Mouse (Mus musculus): Measurements from ENCODE around the gene Eno4. TPM values are rescaled to one million over a fixed set of nuclear protein-coding genes. Genes with fewer than 3 reads are reported as not detected.

Eno4 gene
- polyA plus RNA-seq, 1 experiment, result 0.37 TPM

DNA sequence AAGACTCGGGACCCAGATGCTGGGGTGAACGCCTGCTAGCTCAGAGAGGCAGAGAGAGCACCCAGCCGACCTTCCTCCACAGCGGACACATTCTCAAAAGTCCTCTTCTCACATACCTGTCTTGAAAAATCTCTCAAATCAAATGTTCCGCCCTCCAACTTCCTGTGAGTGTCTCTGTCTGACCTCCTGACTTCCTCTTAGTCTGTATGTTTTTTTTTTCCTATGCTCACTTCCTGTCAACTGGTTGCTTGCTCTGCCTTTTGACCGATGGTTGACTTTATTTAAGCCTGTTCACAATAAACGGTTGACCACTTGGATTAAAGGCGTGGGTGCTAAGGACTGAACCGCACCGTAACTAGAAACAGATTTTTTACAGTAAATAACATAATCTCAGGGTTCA, 35.2 kb upstream of the Eno4 start:
- Histone ChIP-seq H3K36me3 (ENCODE audit: control insufficient read depth, insufficient read depth) (no peaks in the 10 kb centered on the region), H3K27me3 (ENCODE audit: control insufficient read depth, insufficient read depth, insufficient read length) (peaks cover 11% of the 10 kb centered on the region), H3K79me2 (ENCODE audit: control insufficient read depth, insufficient read depth) (no peaks in the 10 kb centered on the region), H3ac (ENCODE audit: control insufficient read depth, insufficient read length, low read depth) (no peak overlapping the region), H3K4me3 (ENCODE audit: insufficient read depth, poor library complexity, severe bottlenecking) (no peak overlapping the region), H3K79me3 (ENCODE audit: low read depth) (no peaks in the 10 kb centered on the region)
- TF ChIP-seq MYOD1 (IDR thresholded peaks at IDR 0.05; ENCODE audit: control insufficient read depth, insufficient read length, low read depth) (no peak), CTCF (IDR thresholded peaks at IDR 0.05; ENCODE audit: control insufficient read depth, insufficient read depth, insufficient read length) (no peak), CEBPB (IDR thresholded peaks at IDR 0.05; ENCODE audit: low read depth) (no peak), USF1 (IDR thresholded peaks at IDR 0.05; ENCODE audit: low read depth) (no peak)

DNA sequence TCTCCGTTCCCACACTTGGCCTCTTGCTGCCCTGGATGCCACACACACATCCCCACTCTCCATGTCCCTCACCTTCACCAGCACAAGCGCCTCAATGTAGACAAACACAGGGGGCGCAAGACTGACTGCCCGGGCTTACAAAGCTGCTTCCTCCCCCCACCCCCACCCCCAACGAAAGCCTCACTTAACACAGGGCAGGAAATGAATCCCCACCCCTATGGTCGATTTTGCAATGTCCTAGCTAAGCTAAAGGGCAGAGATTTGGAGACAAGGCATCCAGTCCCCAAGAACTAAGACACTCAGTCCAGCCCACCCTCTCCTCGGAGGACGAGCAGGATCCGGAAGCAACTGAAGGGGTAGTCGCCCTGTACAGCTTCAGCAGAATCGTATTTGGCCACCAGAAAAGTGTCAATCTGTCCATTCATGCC, 32.3 kb upstream of the Eno4 start:
- H3K36me3 ChIP-seq (ENCODE audit: control insufficient read depth, insufficient read depth), result no peaks in the 10 kb centered on the region
- H3K79me3 ChIP-seq (ENCODE audit: low read depth), result no peaks in the 10 kb centered on the region
- H3K4me3 ChIP-seq (ENCODE audit: insufficient read depth, poor library complexity, severe bottlenecking), result no peak overlapping the region
- H3K79me2 ChIP-seq (ENCODE audit: control insufficient read depth, insufficient read depth), result no peaks in the 10 kb centered on the region
- TF ChIP-seq USF1 (IDR thresholded peaks at IDR 0.05; ENCODE audit: low read depth) (no peak), MAX (IDR thresholded peaks at IDR 0.05) (no peak), FOSL1 (IDR thresholded peaks at IDR 0.05; ENCODE audit: insufficient read depth, low read length, poor library complexity, severe bottlenecking) (no peak), CEBPB (IDR thresholded peaks at IDR 0.05; ENCODE audit: low read depth) (no peak), CTCF (IDR thresholded peaks at IDR 0.05; ENCODE audit: control insufficient read depth, insufficient read depth, insufficient read length) (no peak), MYOG (IDR thresholded peaks at IDR 0.05; ENCODE audit: control insufficient read depth, extremely low read depth, insufficient read length) (no peak), MYOD1 (IDR thresholded peaks at IDR 0.05; ENCODE audit: control insufficient read depth, insufficient read length, low read depth) (no peak)
- peaks cover 13% of the 10 kb centered on the region for H3K27me3 ChIP-seq (ENCODE audit: control insufficient read depth, insufficient read depth, insufficient read length)
- no peak overlapping the region for H3ac ChIP-seq (ENCODE audit: control insufficient read depth, insufficient read length, low read depth)

GRCm38 (mm10) chr19:58911386-58911785, 31.8 kb upstream of the Eno4 start:
- Histone ChIP-seq H3K4me3 (ENCODE audit: insufficient read depth, poor library complexity, severe bottlenecking) (no peak overlapping the region), H3ac (ENCODE audit: control insufficient read depth, insufficient read length, low read depth) (no peak overlapping the region), H3K27me3 (ENCODE audit: control insufficient read depth, insufficient read depth, insufficient read length) (peaks cover 9% of the 10 kb centered on the region), H3K79me3 (ENCODE audit: low read depth) (no peaks in the 10 kb centered on the region), H3K79me2 (ENCODE audit: control insufficient read depth, insufficient read depth) (no peaks in the 10 kb centered on the region), H3K36me3 (ENCODE audit: control insufficient read depth, insufficient read depth) (no peaks in the 10 kb centered on the region)
- TF ChIP-seq CTCF (IDR thresholded peaks at IDR 0.05; ENCODE audit: control insufficient read depth, insufficient read depth, insufficient read length) (peak; percentile 40), USF1 (IDR thresholded peaks at IDR 0.05; ENCODE audit: low read depth) (no peak)

DNA sequence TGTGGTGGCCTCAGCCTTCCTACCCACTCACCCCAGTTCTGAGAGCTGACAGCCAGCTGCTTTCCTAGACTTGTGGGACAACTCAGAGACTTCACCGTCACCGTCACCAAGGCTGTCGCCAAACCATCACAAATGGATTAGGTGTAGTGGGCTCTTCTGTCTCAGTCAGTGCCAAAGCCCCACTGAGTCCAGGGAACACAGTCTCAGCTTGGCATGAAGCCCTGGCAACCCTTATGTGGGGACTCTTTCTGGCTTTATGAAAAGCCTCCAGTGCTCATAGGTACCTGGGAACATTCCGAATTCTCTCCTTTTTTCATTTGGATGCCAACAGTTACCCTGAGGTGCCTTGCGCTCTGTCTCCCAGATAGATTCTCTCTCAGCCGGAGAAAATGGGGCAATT, 29.9 kb upstream of the Eno4 start:
- H3ac ChIP-seq (ENCODE audit: control insufficient read depth, insufficient read length, low read depth), result no peak overlapping the region
- peaks cover 12% of the 10 kb centered on the region for H3K27me3 ChIP-seq (ENCODE audit: control insufficient read depth, insufficient read depth, insufficient read length)
- no peak overlapping the region for H3K4me3 ChIP-seq (ENCODE audit: insufficient read depth, poor library complexity, severe bottlenecking)
- no peaks in the 10 kb centered on the region for H3K79me3 ChIP-seq (ENCODE audit: low read depth)
- H3K36me3 ChIP-seq (ENCODE audit: control insufficient read depth, insufficient read depth), result no peaks in the 10 kb centered on the region
- no peaks in the 10 kb centered on the region for H3K79me2 ChIP-seq (ENCODE audit: control insufficient read depth, insufficient read depth)
- no peak for TF ChIP-seq FOSL1 (IDR thresholded peaks at IDR 0.05; ENCODE audit: insufficient read depth, low read length, poor library complexity, severe bottlenecking)

GRCm38 (mm10) chr19:58918597-58918996, 24.6 kb upstream of the Eno4 start:
- no peak overlapping the region for H3K4me3 ChIP-seq (ENCODE audit: insufficient read depth, poor library complexity, severe bottlenecking)
- no peak for TF ChIP-seq USF1 (IDR thresholded peaks at IDR 0.05; ENCODE audit: low read depth)
- TF ChIP-seq MYOG (IDR thresholded peaks at IDR 0.05; ENCODE audit: control insufficient read depth, extremely low read depth, insufficient read length), result no peak
- TF ChIP-seq FOSL1 (IDR thresholded peaks at IDR 0.05; ENCODE audit: insufficient read depth, low read length, poor library complexity, severe bottlenecking), result no peak
- TF ChIP-seq CEBPB (IDR thresholded peaks at IDR 0.05; ENCODE audit: low read depth), result no peak
- TF ChIP-seq CTCF (IDR thresholded peaks at IDR 0.05; ENCODE audit: control insufficient read depth, insufficient read depth, insufficient read length), result no peak
- no peak for TF ChIP-seq MAX (IDR thresholded peaks at IDR 0.05)
- no peak for TF ChIP-seq MYOD1 (IDR thresholded peaks at IDR 0.05; ENCODE audit: control insufficient read depth, insufficient read length, low read depth)

DNA sequence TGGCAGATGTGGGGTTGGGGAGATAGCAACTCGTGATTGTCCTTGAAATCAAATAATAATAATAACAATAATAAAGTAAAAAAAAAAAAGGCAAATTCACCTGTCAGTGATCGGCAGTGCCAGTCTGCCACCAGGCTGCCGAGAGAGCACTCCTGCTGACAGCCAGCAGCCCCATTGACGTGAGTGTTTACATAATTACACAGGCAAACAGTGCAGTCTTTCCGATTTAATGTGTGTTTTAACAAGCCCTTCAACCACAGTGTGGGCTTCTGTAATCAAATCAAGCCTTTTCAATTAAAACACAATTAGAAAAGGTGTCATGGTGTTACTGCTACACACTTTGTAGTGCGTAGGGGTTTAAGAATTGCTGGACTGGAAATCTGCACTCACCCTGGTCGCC, 24.1 kb upstream of the Eno4 start:
- no peak overlapping the region for H3K4me3 ChIP-seq (ENCODE audit: insufficient read depth, poor library complexity, severe bottlenecking)
- peaks cover 3% of the 10 kb centered on the region for H3K27me3 ChIP-seq (ENCODE audit: control insufficient read depth, insufficient read depth, insufficient read length)
- no peaks in the 10 kb centered on the region for H3K36me3 ChIP-seq (ENCODE audit: control insufficient read depth, insufficient read depth)
- H3K79me3 ChIP-seq (ENCODE audit: low read depth), result no peaks in the 10 kb centered on the region
- no peaks in the 10 kb centered on the region for H3K79me2 ChIP-seq (ENCODE audit: control insufficient read depth, insufficient read depth)
- TF ChIP-seq FOSL1 (IDR thresholded peaks at IDR 0.05; ENCODE audit: insufficient read depth, low read length, poor library complexity, severe bottlenecking), result no peak
- no peak for TF ChIP-seq MYOG (IDR thresholded peaks at IDR 0.05; ENCODE audit: control insufficient read depth, extremely low read depth, insufficient read length)
- no peak for TF ChIP-seq USF1 (IDR thresholded peaks at IDR 0.05; ENCODE audit: low read depth)
- TF ChIP-seq CTCF (IDR thresholded peaks at IDR 0.05; ENCODE audit: control insufficient read depth, insufficient read depth, insufficient read length), result no peak
- no peak for TF ChIP-seq CEBPB (IDR thresholded peaks at IDR 0.05; ENCODE audit: low read depth)
- TF ChIP-seq MYOD1 (IDR thresholded peaks at IDR 0.05; ENCODE audit: control insufficient read depth, insufficient read length, low read depth), result no peak
- no peak for TF ChIP-seq MAX (IDR thresholded peaks at IDR 0.05)
- H3ac ChIP-seq (ENCODE audit: control insufficient read depth, insufficient read length, low read depth), result no peak overlapping the region

More at GRCm38 (mm10) chr19:58918597-58918996, 24.6 kb upstream of the Eno4 start:
- Histone ChIP-seq H3K27me3 (ENCODE audit: control insufficient read depth, insufficient read depth, insufficient read length) (peaks cover 6% of the 10 kb centered on the region), H3ac (ENCODE audit: control insufficient read depth, insufficient read length, low read depth) (no peak overlapping the region), H3K79me2 (ENCODE audit: control insufficient read depth, insufficient read depth) (no peaks in the 10 kb centered on the region), H3K79me3 (ENCODE audit: low read depth) (no peaks in the 10 kb centered on the region), H3K36me3 (ENCODE audit: control insufficient read depth, insufficient read depth) (no peaks in the 10 kb centered on the region)

Data from C2C12 (cell line).